ENCODE assay signal across 30 mouse cellular contexts in the genomic region with DNA sequence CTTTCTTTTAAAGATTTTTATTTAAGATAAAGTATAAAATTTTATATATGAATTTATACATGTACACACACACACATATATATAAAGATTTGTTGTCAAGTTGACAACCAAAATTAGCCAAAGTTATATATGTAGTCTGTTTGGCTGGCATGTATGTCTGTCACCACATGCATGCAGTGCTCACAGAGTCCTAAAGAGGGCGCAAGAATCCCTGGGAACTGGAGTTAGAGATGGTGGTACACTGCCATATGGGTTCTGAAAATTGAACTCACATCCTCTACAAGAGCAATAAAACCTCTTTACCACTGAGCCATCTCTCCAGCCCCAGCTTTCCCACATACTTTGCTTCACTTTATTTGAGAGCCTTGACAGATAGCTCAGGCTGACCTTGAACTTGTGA. TPM values are rescaled to one million over a fixed set of nuclear protein-coding genes. Genes with fewer than 3 reads are reported as not detected.
A peak's percentile ranks its signal among the peaks of the same experiment; 100 is the strongest.
DNase-seq lines count a peak whose midpoint lies in the region; ATAC-seq and TF ChIP-seq lines count a peak whose summit lies in the region.
"Had no signal": no experiment of that assay in that cellular context is flagged by ENCODE, and none has a peak within 500 bp of the region (broad histone marks: within the 10 kb centered on the region; RNA-seq: fewer than 3 reads in every experiment).

No protein-coding gene starts in this region.

- no peak overlapping the region for H3K4me3 ChIP-seq in liver, embryonic 14.5 days (ENCODE audit: insufficient read depth in 1 of 2, low read depth in 2 of 2, low read length in 2 of 2)
- H3K4me3 ChIP-seq in E14TG2a.4 (replicated peaks; ENCODE audit: low read length) (no peak overlapping the region), MEL (ENCODE audit: control insufficient read depth in 1 of 2, insufficient read depth in 1 of 2, low read depth in 2 of 2, low read length in 2 of 2) (no peak overlapping the region)
- H3K4me3 ChIP-seq: gastrocnemius, adult 2 months; kidney, embryonic 15.5 days; neural tube, embryonic 15.5 days; stomach, embryonic 15.5 days had no signal

- H3K9me3 ChIP-seq in liver, embryonic 14.5 days (ENCODE audit: control insufficient read depth, low read length) = no peaks in the 10 kb centered on the region
- H3K9me3 ChIP-seq in E14TG2a.4 (ENCODE audit: low read length) (no peaks in the 10 kb centered on the region), MEL (replicated peaks; ENCODE audit: insufficient read depth, low read length) (no peaks in the 10 kb centered on the region)
- H3K9me3 ChIP-seq: kidney, embryonic 15.5 days; neural tube, embryonic 15.5 days; stomach, embryonic 15.5 days had no signal

- TF ChIP-seq POLR2A in MEL (IDR thresholded peaks at IDR 0.05; ENCODE audit: control insufficient read depth in 1 of 2, insufficient read depth in 1 of 2, low read depth in 1 of 2, low read length in 2 of 2, poor library complexity in 1 of 2) = no peak

- H3K4me1 ChIP-seq in liver, embryonic 14.5 days (replicated peaks; ENCODE audit: control insufficient read depth in 2 of 2, insufficient read depth in 2 of 2, low read length in 1 of 2) = no peaks in the 10 kb centered on the region
- H3K4me1 ChIP-seq in E14TG2a.4 (replicated peaks; ENCODE audit: low read depth, low read length) (peaks cover 4% of the 10 kb centered on the region), MEL (ENCODE audit: control insufficient read depth in 1 of 2, insufficient read depth in 2 of 2, low read length in 2 of 2) (peaks cover 0 to 3% of the 10 kb centered on the region in 2 experiments; a peak in 1 of 4 replicates)

- DNase-seq in liver, embryonic 14.5 days (ENCODE audit: low read depth in 3 of 3, low spot score in 3 of 3) = no peak
- DNase-seq in liver = no peak
- DNase-seq in MEL (ENCODE audit: low read depth, low spot score) = peak; percentile 14
- peak; percentile 12 for DNase-seq in c-Kit-positive CD71-positive TER-119-positive erythroid progenitor cells, embryonic 14.5 days (ENCODE audit: low spot score)
- no peak for DNase-seq in spleen, adult 18-20 months
- no peak for DNase-seq in left cerebral cortex, postnatal 14 days (ENCODE audit: low spot score in 2 of 2)
- DNase-seq: adrenal gland, postnatal 14 days; B cell, adult 2 months; cerebellum, adult 2 months; cerebellum, postnatal 36 days; gastrocnemius, adult 2 months; gastrocnemius, postnatal 36 days; heart, adult 18-20 months; heart, postnatal 4 days; kidney, adult 18-20 months; kidney, postnatal 36 days; layer of hippocampus, postnatal 36 days; lung, adult 18-20 months; lung, postnatal 10 days; midbrain, embryonic 14.5 days; retina, postnatal 1 day; right cerebral cortex, postnatal 14 days; thymus, postnatal 14 days had no signal

- H3K27ac ChIP-seq in liver, embryonic 14.5 days = no peak overlapping the region
- no peak overlapping the region for H3K27ac ChIP-seq in MEL (ENCODE audit: control insufficient read depth, low read depth, low read length)
- H3K27ac ChIP-seq: gastrocnemius, adult 2 months; hindbrain, embryonic 14.5 days; kidney, embryonic 15.5 days; neural tube, embryonic 15.5 days; stomach, embryonic 15.5 days had no signal

- WGBS in liver, embryonic 14.5 days (ENCODE audit: insufficient replicate concordance) = 33% methylated on average over 1 of the region's 1 CpGs

- H3K4me2 ChIP-seq in liver, embryonic 14.5 days (ENCODE audit: low read depth) = no peak overlapping the region
- H3K4me2 ChIP-seq: heart, embryonic 11.5 days; hindbrain, embryonic 14.5 days; kidney, embryonic 15.5 days; neural tube, embryonic 15.5 days; stomach, embryonic 15.5 days had no signal

- no peaks in the 10 kb centered on the region for H3K27me3 ChIP-seq in liver, embryonic 14.5 days (ENCODE audit: control insufficient read depth, insufficient read depth, low read length)
- H3K27me3 ChIP-seq in E14TG2a.4 (ENCODE audit: insufficient read depth, low read length) (no peaks in the 10 kb centered on the region), MEL (ENCODE audit: control insufficient read depth in 1 of 2, insufficient read depth in 2 of 2, low read length in 2 of 2) (peaks cover 0 to 1% of the 10 kb centered on the region in 2 experiments; a peak in 2 of 4 replicates)
- H3K27me3 ChIP-seq: kidney, embryonic 15.5 days; neural tube, embryonic 15.5 days; stomach, embryonic 15.5 days had no signal

- TF ChIP-seq CTCF in liver, embryonic 14.5 days (IDR thresholded peaks at IDR 0.05; ENCODE audit: low read depth) = peak; percentile 38; the same call in 1 of the 2 replicates
- TF ChIP-seq CTCF in E14TG2a.4 (conservative IDR thresholded peaks at IDR 0.05; ENCODE audit: low read length) (peak; percentile 63), MEL (IDR thresholded peaks at IDR 0.05 in 2 of 3, conservative IDR thresholded peaks at IDR 0.05 in 1 of 3; ENCODE audit: control insufficient read depth in 1 of 3, insufficient read depth in 1 of 3, low read depth in 2 of 3, low read length in 3 of 3, poor library complexity in 1 of 3, severe bottlenecking in 1 of 3) (peak; percentile 17 to 42 (median 33); a peak in 5 of 6 replicates)

- no peak for TF ChIP-seq EP300 in liver, embryonic 14.5 days (IDR thresholded peaks at IDR 0.05; ENCODE audit: low read depth)
- no peak for TF ChIP-seq EP300 in MEL (IDR thresholded peaks at IDR 0.05; ENCODE audit: low read depth in 1 of 2, low read length in 2 of 2)

- peak; percentile 13 for TF ChIP-seq RAD21 in MEL (IDR thresholded peaks at IDR 0.05; ENCODE audit: low read depth, low read length)

- H3K79me2 ChIP-seq in MEL (ENCODE audit: control insufficient read depth, insufficient read depth, low read length, poor library complexity) = no peaks in the 10 kb centered on the region

- no peak for ATAC-seq in liver, embryonic 14.5 days (ENCODE audit: insufficient read depth)
- ATAC-seq: forebrain, embryonic 14.5 days had no signal

- no peaks in the 10 kb centered on the region for H3K36me3 ChIP-seq in liver, embryonic 14.5 days (replicated peaks; ENCODE audit: control insufficient read depth, insufficient read depth, low read depth)
- H3K36me3 ChIP-seq in E14TG2a.4 (ENCODE audit: insufficient read depth, low read length) = no peaks in the 10 kb centered on the region
- H3K36me3 ChIP-seq in MEL (ENCODE audit: control insufficient read depth in 1 of 2, insufficient read depth in 2 of 2, low read length in 2 of 2) = no peaks in the 10 kb centered on the region
- H3K36me3 ChIP-seq: kidney, embryonic 15.5 days; neural tube, embryonic 15.5 days; stomach, embryonic 15.5 days had no signal

- intact Hi-C loops in left cerebral cortex, postnatal 14 days (cut with DNase I) = no loop called here

- no peak overlapping the region for H3K9ac ChIP-seq in liver, embryonic 14.5 days (replicated peaks)
- H3K9ac ChIP-seq in MEL (ENCODE audit: control insufficient read depth, low read depth, low read length, poor library complexity, severe bottlenecking) = no peak overlapping the region
- H3K9ac ChIP-seq: hindbrain, embryonic 14.5 days; kidney, embryonic 15.5 days; neural tube, embryonic 15.5 days; stomach, embryonic 15.5 days had no signal

TF ChIP-seq in MEL, 35 proteins besides CTCF, POLR2A, EP300 and RAD21:
- no peak for TF ChIP-seq POLR2AphosphoS2 (IDR thresholded peaks at IDR 0.05; ENCODE audit: low read length)
- TF ChIP-seq BHLHE40 (IDR thresholded peaks at IDR 0.05; ENCODE audit: borderline replicate concordance, low read depth, low read length) = no peak
- no peak for TF ChIP-seq ETS1 (IDR thresholded peaks at IDR 0.05; ENCODE audit: low read depth, low read length)
- TF ChIP-seq SIN3A (IDR thresholded peaks at IDR 0.05; ENCODE audit: low read length) = no peak
- TF ChIP-seq MAX (IDR thresholded peaks at IDR 0.05; ENCODE audit: low read length) = no peak
- no peak for TF ChIP-seq UBTF (IDR thresholded peaks at IDR 0.05; ENCODE audit: borderline replicate concordance, insufficient read depth, low read depth, low read length)
- no peak for TF ChIP-seq GABPA (IDR thresholded peaks at IDR 0.05; ENCODE audit: low read depth, low read length)
- no peak for TF ChIP-seq ELF1 (IDR thresholded peaks at IDR 0.05; ENCODE audit: low read depth, low read length)
- no peak for TF ChIP-seq SMC3 (IDR thresholded peaks at IDR 0.05; ENCODE audit: low read depth, low read length)
- TF ChIP-seq CHD2 (IDR thresholded peaks at IDR 0.05; ENCODE audit: low read length) = no peak
- TF ChIP-seq MAFK (IDR thresholded peaks at IDR 0.05; ENCODE audit: borderline replicate concordance, low read depth, low read length) = no peak
- no peak for TF ChIP-seq MXI1 (IDR thresholded peaks at IDR 0.05; ENCODE audit: low read depth, low read length)
- TF ChIP-seq ZKSCAN1 (IDR thresholded peaks at IDR 0.05; ENCODE audit: low read depth, low read length) = no peak
- TF ChIP-seq E2F4 (IDR thresholded peaks at IDR 0.05; ENCODE audit: borderline replicate concordance, low read depth, low read length) = no peak
- no peak for TF ChIP-seq GATA1 (IDR thresholded peaks at IDR 0.05; ENCODE audit: low read depth, low read length)
- no peak for TF ChIP-seq USF2 (IDR thresholded peaks at IDR 0.05; ENCODE audit: borderline replicate concordance in 1 of 2, insufficient read depth in 1 of 2, low read depth in 1 of 2, low read length in 2 of 2)
TF ChIP-seq in MEL: peak in this region for 0.

RNA-seq across cellular contexts. Expression of gene Srgap3, which starts 48.6 kb away (rescaled TPM):
- 0.26 and 0.27 TPM in 2 replicates for polyA plus RNA-seq in liver, embryonic 14.5 days (2012; rRNA removed)
- 0.20 and 0.35 TPM in 2 replicates for polyA plus RNA-seq in liver, embryonic 14.5 days (2014; fragmentation: Nextera tagmentation; extraction: Ambion mirVana)
- total RNA-seq in MEL (2012; rRNA removed) = 0.31 and 0.42 TPM in 2 replicates
- polyA plus RNA-seq in MEL (2012; ENCODE audit: insufficient read depth in 1 of 2, insufficient read length in 2 of 2, low read depth in 1 of 2, low replicate concordance in 2 of 2, missing spikeins in 1 of 2) = under 1 TPM in 1 of 2 experiments, not detected in 1; 0.75 TPM
- 100 to 1,000 TPM; 212 to 222 TPM for total RNA-seq in left cerebral cortex, postnatal 14 days (2021)

RNA-seq across cellular contexts. Expression of gene Thumpd3, which starts 50.3 kb away (rescaled TPM):
- polyA plus RNA-seq in liver, embryonic 14.5 days (2012; rRNA removed) = 14.0 and 19.6 TPM in 2 replicates
- polyA plus RNA-seq in liver, embryonic 14.5 days (2014; fragmentation: Nextera tagmentation; extraction: Ambion mirVana) = 35.4 and 35.7 TPM in 2 replicates
- 89.1 and 95.7 TPM in 2 replicates for total RNA-seq in MEL (2012; rRNA removed)
- polyA plus RNA-seq in MEL (2012; ENCODE audit: insufficient read depth in 1 of 2, insufficient read length in 2 of 2, low read depth in 1 of 2, low replicate concordance in 2 of 2, missing spikeins in 1 of 2) = 100 to 1,000 TPM in 1 of 2 experiments, 10 to 100 TPM in 1; 74.8 to 158 TPM
- total RNA-seq in left cerebral cortex, postnatal 14 days (2021) = 10 to 100 TPM; 29.2 to 29.7 TPM

Comparison
In these comparisons a context has a peak if more than half of its experiments do, and no peak if none do; other contexts are left out.
1. DNase-seq: peak in MEL (single experiment) and c-Kit-positive CD71-positive TER-119-positive erythroid progenitor cells, embryonic 14.5 days (single experiment); none in liver, embryonic 14.5 days (0 of 3), liver (single experiment), spleen, adult 18-20 months (0 of 2) and left cerebral cortex, postnatal 14 days (0 of 2).
2. RNA of gene Srgap3, which starts 48.6 kb away (total RNA-seq): 212 to 222 TPM in left cerebral cortex, postnatal 14 days; 0.31 to 0.42 TPM in MEL; every median in the first group is over 100 times any median in the second.
3. Peak in every context shown above with its lines, with median percentiles within 50 percentile points of each other: CTCF ChIP-seq.